8 mouse cellular contexts compared by ENCODE assay signal in genomic region chr17:80206301-80206670, GRCm38 (mm10). TPM values are rescaled to one million over a fixed set of nuclear protein-coding genes. Genes with fewer than 3 reads are reported as not detected.
DNase-seq lines count a peak whose midpoint lies in the region; ATAC-seq and TF ChIP-seq lines count a peak whose summit lies in the region.

No protein-coding gene starts in this region.

- peak; percentile 41 for DNase-seq in layer of hippocampus, adult 11-12 months (ENCODE audit: low spot score)
- DNase-seq in layer of hippocampus, adult 9-10 months (ENCODE audit: low spot score), result no peak
- no peak for DNase-seq in ES-E14 (ENCODE audit: low read depth, low spot score)
- DNase-seq in cerebellum, adult 18-20 months, result peak; percentile 62 to 72
- DNase-seq in forelimb bud, embryonic 11.5 days (ENCODE audit: low read depth, low spot score), result peak; percentile 25
- DNase-seq in spleen, postnatal 4 days (ENCODE audit: low spot score in 2 of 2), result peak; percentile 54 to 83
- no peak for DNase-seq in frontal cortex, postnatal 10 days (ENCODE audit: low spot score in 2 of 2)

- no peaks in the 10 kb centered on the region for H3K9me3 ChIP-seq in ES-E14 (ENCODE audit: control insufficient read depth, insufficient read depth, low read depth, low read length)
- H3K9me3 ChIP-seq in liver, embryonic 12.5 days (replicated peaks), result no peaks in the 10 kb centered on the region

- H3K36me3 ChIP-seq in ES-E14 (ENCODE audit: control insufficient read depth, insufficient read depth, low read length, poor library complexity, severe bottlenecking), result peaks cover 25% of the 10 kb centered on the region
- H3K36me3 ChIP-seq in liver, embryonic 12.5 days, result peaks cover 46% of the 10 kb centered on the region

- in situ Hi-C loops in ES-E14 (cut with MboI; ENCODE audit: low sequenced_read_pairs in 2 of 2, unreplicated experiment in 2 of 2), result no loop called here

- peak overlapping the region; percentile 98 for H3K9ac ChIP-seq in ES-E14 (ENCODE audit: insufficient read depth, low read depth, low read length, poor library complexity, severe bottlenecking)
- H3K9ac ChIP-seq in liver, embryonic 12.5 days, result peak overlapping the region; percentile 96

- H3K4me2 ChIP-seq in liver, embryonic 12.5 days, result peak overlapping the region; percentile 90

- H3K4me3 ChIP-seq in ES-E14 (ENCODE audit: insufficient read depth in 1 of 2, low read depth in 1 of 2, low read length in 2 of 2, poor library complexity in 1 of 2, severe bottlenecking in 1 of 2), result peak overlapping the region; percentile 73 to 95
- H3K4me3 ChIP-seq in liver, embryonic 12.5 days, result peak overlapping the region; percentile 76

- H3K27me3 ChIP-seq in liver, embryonic 12.5 days (replicated peaks), result no peaks in the 10 kb centered on the region

- peak overlapping the region; percentile 93 for H3K27ac ChIP-seq in ES-E14 (ENCODE audit: insufficient read depth, low read depth, low read length, poor library complexity, severe bottlenecking)
- peak overlapping the region; percentile 97 for H3K27ac ChIP-seq in liver, embryonic 12.5 days

- H3K4me1 ChIP-seq in ES-E14 (ENCODE audit: control insufficient read depth in 2 of 2, insufficient read depth in 2 of 2, low read length in 2 of 2, poor library complexity in 1 of 2), result 0 out of 4 replicates have a peak, but pooled peaks cover 0 to 3% of the 10 kb centered on the region in 2 experiments
- peaks cover 20% of the 10 kb centered on the region for H3K4me1 ChIP-seq in liver, embryonic 12.5 days

- WGBS in liver, embryonic 12.5 days (ENCODE audit: insufficient replicate concordance), result under 1% methylated on average over 36 of the region's 36 CpGs

- ATAC-seq in liver, embryonic 12.5 days, result peak; percentile 70

TF ChIP-seq in ES-E14, 5 proteins besides CTCF, POLR2A, EP300 and RAD21:
- TF ChIP-seq MAFK (IDR thresholded peaks at IDR 0.05; ENCODE audit: insufficient read depth, low read depth, low read length) (no peak), CHD2 (IDR thresholded peaks at IDR 0.05; ENCODE audit: low read depth, low read length) (no peak), ZC3H11A (IDR thresholded peaks at IDR 0.05; ENCODE audit: borderline replicate concordance, low read depth, low read length) (no peak), ZNF384 (IDR thresholded peaks at IDR 0.05; ENCODE audit: low read depth, low read length) (0 out of 2 replicates have a peak, but pooled peaks have one; percentile 32), HCFC1 (IDR thresholded peaks at IDR 0.05; ENCODE audit: borderline replicate concordance, insufficient read depth, low read length) (no peak)

RNA-seq across cellular contexts. Expression of gene Srsf7, which starts 0.8 kb away (rescaled TPM):
- total RNA-seq in ES-E14 (2012; rRNA removed), result 314 and 361 TPM in 2 replicates
- 389 and 394 TPM in 2 replicates for polyA plus RNA-seq in liver, embryonic 12.5 days (2016; fragmentation: Nextera tagmentation; extraction: Ambion mirVana)

RNA-seq across cellular contexts. Expression of gene Ttc39d, which starts 1.0 kb away (rescaled TPM):
- 0.09 TPM in 1 of 2 replicates, not detected in the other for total RNA-seq in ES-E14 (2012; rRNA removed)
- not detected in 2 replicates for polyA plus RNA-seq in liver, embryonic 12.5 days (2016; fragmentation: Nextera tagmentation; extraction: Ambion mirVana)

RNA-seq across cellular contexts. Expression of gene Gemin6, which starts 18.0 kb away (rescaled TPM):
- 28.4 and 45.4 TPM in 2 replicates for total RNA-seq in ES-E14 (2012; rRNA removed)
- 46.3 and 47.9 TPM in 2 replicates for polyA plus RNA-seq in liver, embryonic 12.5 days (2016; fragmentation: Nextera tagmentation; extraction: Ambion mirVana)

Comparison
In these comparisons a context has a peak if more than half of its experiments do, and no peak if none do; other contexts are left out.
1. DNase-seq: peak in layer of hippocampus, adult 11-12 months (single experiment), cerebellum, adult 18-20 months (2 of 2), forelimb bud, embryonic 11.5 days (single experiment) and spleen, postnatal 4 days (2 of 2); none in layer of hippocampus, adult 9-10 months (single experiment), ES-E14 (single experiment) and frontal cortex, postnatal 10 days (0 of 2).